Mouse (Mus musculus): ENCODE measurements around the gene Lag3. TPM values are rescaled to one million over a fixed set of nuclear protein-coding genes. Genes with fewer than 3 reads are reported as not detected.

Gene Lag3
- polyA plus RNA-seq, 1 experiment from 2014 or later = 0.40 TPM

DNA sequence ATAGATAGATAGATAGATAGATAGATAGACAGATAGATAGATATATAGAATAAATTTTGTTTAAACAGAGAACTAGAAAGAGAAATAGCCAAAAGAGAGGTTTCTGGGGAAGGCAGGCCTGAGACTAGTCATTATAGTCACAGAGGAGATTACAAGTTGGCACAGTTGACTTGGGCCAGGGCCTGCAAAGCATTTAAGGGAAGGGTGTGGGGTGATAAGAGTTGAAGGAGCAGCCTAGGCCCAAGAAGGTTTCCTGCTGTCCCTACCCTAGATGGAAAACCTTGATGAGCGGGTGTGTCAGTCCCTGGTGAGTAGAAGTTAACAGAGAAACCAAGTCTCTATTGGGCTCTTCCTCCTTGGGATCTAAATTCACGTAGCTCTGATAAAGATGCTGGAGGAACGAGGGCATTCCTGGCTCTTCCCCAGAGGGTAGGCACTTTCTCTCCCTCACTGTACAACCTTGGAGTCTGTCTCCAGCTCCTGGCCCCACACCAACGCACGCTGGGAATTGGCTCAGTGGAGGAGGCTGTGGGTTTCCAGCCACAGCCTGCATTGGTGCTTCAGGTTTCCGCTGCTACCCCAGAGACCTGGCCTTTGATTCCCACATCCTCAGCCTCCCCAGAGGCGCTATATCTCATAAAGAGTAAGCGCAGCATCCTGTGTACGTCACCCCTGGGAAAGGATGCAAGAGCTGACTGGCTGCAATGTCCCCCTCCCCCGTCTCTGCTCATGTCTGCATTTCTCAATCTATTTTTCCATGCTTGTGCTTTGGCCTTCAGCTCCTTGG lies 26.6 kb downstream of the Lag3 start:
- WGBS (ENCODE audit: insufficient replicate concordance) = 58% methylated on average over 10 of the region's 10 CpGs
- Histone ChIP-seq H3K27me3 (ENCODE audit: insufficient read depth, low read length) (no peaks in the 10 kb centered on the region), H3K4me1 (ENCODE audit: insufficient read depth) (no peaks in the 10 kb centered on the region), H3K4me2 (ENCODE audit: low read depth, low read length) (no peak overlapping the region), H3K36me3 (replicated peaks; ENCODE audit: insufficient read depth, low read length) (no peaks in the 10 kb centered on the region), H3K9ac (replicated peaks) (no peak overlapping the region), H3K27ac (ENCODE audit: low read depth) (no peak overlapping the region), H3K9me3 (ENCODE audit: low read length) (no peaks in the 10 kb centered on the region), H3K4me3 (ENCODE audit: low read depth, low read length) (no peak overlapping the region)
- TF ChIP-seq EP300 (IDR thresholded peaks at IDR 0.05; ENCODE audit: low read depth) = no peak
- TF ChIP-seq CTCF (IDR thresholded peaks at IDR 0.05; ENCODE audit: low read depth) = no peak
- ATAC-seq (no peak), DNase-seq (no peak)

DNA sequence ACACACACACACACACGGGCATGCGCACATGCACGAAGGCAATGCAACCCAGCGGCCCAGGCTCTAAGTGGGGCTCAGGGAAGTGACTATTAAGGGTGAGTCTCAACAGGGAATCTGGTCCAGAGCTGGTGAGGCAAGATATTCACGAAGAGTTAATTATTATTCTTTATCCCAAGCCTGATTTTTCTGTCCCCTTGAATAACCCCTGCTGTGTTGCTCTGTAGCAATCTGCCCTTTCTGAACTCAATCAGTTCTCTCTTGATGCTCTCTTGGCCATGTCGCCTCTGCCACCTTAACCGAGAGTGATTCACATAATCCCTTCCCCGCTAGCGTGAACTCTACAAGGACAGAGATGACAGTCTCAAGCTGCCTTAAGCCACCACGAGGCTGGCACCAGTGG lies 28.2 kb downstream of the Lag3 start:
- Histone ChIP-seq H3K27me3 (ENCODE audit: insufficient read depth, low read length) (no peaks in the 10 kb centered on the region), H3K9ac (replicated peaks) (no peak overlapping the region), H3K4me3 (ENCODE audit: low read depth, low read length) (no peak overlapping the region), H3K4me1 (ENCODE audit: insufficient read depth) (no peaks in the 10 kb centered on the region), H3K27ac (ENCODE audit: low read depth) (no peak overlapping the region), H3K9me3 (ENCODE audit: low read length) (no peaks in the 10 kb centered on the region), H3K36me3 (replicated peaks; ENCODE audit: insufficient read depth, low read length) (no peaks in the 10 kb centered on the region), H3K4me2 (ENCODE audit: low read depth, low read length) (no peak overlapping the region)
- ATAC-seq (no peak), DNase-seq (no peak)
- TF ChIP-seq EP300 (IDR thresholded peaks at IDR 0.05; ENCODE audit: low read depth) (no peak), CTCF (IDR thresholded peaks at IDR 0.05; ENCODE audit: low read depth) (no peak)
- 78% methylated on average over 10 of the region's 10 CpGs for WGBS (ENCODE audit: insufficient replicate concordance)

DNA sequence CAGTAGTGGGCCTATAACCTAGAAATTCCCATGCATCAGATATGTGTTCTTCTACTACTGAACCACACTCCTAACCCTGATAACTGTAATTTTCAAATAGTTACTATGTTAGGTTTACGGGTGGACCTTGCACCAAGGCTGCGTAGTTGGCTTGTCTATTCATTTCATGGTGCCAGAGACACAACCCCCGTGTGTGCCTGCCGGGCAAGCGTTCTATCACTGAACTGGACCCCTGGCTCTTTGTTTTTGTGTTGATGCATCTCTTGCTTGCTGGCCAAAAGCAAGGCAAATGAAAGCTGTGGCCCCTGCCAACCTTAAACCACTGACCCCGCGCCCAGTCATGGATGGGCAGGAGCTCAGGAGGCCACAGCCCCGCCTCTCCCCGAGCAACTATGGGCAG lies 29.7 kb downstream of the Lag3 start:
- no peak overlapping the region for H3K9ac ChIP-seq (replicated peaks)
- no peak overlapping the region for H3K4me2 ChIP-seq (ENCODE audit: low read depth, low read length)
- H3K4me1 ChIP-seq (ENCODE audit: insufficient read depth) = no peaks in the 10 kb centered on the region
- no peak overlapping the region for H3K4me3 ChIP-seq (ENCODE audit: low read depth, low read length)
- H3K27ac ChIP-seq (ENCODE audit: low read depth) = no peak overlapping the region
- no peak for TF ChIP-seq EP300 (IDR thresholded peaks at IDR 0.05; ENCODE audit: low read depth)
- TF ChIP-seq CTCF (IDR thresholded peaks at IDR 0.05; ENCODE audit: low read depth) = no peak
- DNase-seq = no peak
- WGBS (ENCODE audit: insufficient replicate concordance) = 84% methylated on average over 9 of the region's 9 CpGs
- no peaks in the 10 kb centered on the region for H3K27me3 ChIP-seq (ENCODE audit: insufficient read depth, low read length)
- no peaks in the 10 kb centered on the region for H3K36me3 ChIP-seq (replicated peaks; ENCODE audit: insufficient read depth, low read length)
- no peaks in the 10 kb centered on the region for H3K9me3 ChIP-seq (ENCODE audit: low read length)
- no peak for ATAC-seq

DNA sequence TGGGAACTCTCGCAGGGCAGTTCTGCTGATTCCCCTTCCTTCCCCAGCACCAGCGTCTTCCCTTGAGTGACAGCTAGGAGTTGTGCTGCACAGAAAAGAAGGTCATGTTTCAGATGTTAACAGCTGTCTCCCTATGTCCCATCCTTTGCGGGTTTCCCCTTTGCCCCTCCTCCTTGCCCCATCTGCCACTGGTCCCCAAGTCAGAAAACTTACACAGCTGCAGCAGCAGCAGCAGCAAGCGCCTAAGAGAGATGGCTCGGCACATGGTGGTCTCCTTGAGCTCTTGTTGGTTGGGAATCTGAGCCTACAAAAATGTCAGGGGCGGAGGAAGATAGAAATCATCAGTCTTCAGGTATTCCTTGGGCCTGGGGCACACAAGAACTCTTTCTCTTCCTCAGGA lies 32.1 kb downstream of the Lag3 start:
- H3K36me3 ChIP-seq (replicated peaks; ENCODE audit: insufficient read depth, low read length) = no peaks in the 10 kb centered on the region
- no peak for TF ChIP-seq CTCF (IDR thresholded peaks at IDR 0.05; ENCODE audit: low read depth)
- no peak for TF ChIP-seq EP300 (IDR thresholded peaks at IDR 0.05; ENCODE audit: low read depth)
- WGBS (ENCODE audit: insufficient replicate concordance) = 50% methylated on average over 6 of the region's 6 CpGs
- H3K27me3 ChIP-seq (ENCODE audit: insufficient read depth, low read length) = no peaks in the 10 kb centered on the region
- no peak overlapping the region for H3K4me2 ChIP-seq (ENCODE audit: low read depth, low read length)
- no peaks in the 10 kb centered on the region for H3K4me1 ChIP-seq (ENCODE audit: insufficient read depth)
- no peak overlapping the region for H3K4me3 ChIP-seq (ENCODE audit: low read depth, low read length)
- H3K27ac ChIP-seq (ENCODE audit: low read depth) = no peak overlapping the region
- H3K9ac ChIP-seq (replicated peaks) = no peak overlapping the region
- H3K9me3 ChIP-seq (ENCODE audit: low read length) = no peaks in the 10 kb centered on the region
- DNase-seq = no peak
- ATAC-seq = no peak

DNA sequence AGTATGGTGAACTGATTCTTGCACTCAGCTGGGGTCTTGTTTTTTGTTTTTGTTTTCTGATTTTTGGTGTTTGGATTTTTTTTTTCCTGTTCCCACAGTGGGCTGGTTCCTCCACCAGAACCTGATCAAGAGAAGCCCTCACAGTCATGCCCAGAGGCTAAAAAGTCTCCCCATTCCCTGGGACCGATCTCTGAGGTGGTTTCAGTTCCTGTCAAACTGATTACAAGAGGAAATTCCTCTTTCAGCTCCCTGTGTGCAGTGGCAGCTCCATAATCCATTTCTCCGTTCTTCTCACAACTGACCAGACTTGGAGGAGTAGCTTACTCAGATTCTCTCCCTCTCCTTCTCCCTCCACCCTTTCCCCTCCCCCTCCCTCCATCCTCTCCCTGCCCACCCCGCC lies 37.2 kb downstream of the Lag3 start:
- DNase-seq (no peak), ATAC-seq (no peak)
- no peak overlapping the region for H3K4me2 ChIP-seq (ENCODE audit: low read depth, low read length)
- H3K9ac ChIP-seq (replicated peaks) = no peak overlapping the region
- no peak overlapping the region for H3K27ac ChIP-seq (ENCODE audit: low read depth)
- 29% methylated on average over 2 of the region's 3 CpGs for WGBS (ENCODE audit: insufficient replicate concordance)
- H3K36me3 ChIP-seq (replicated peaks; ENCODE audit: insufficient read depth, low read length) = no peaks in the 10 kb centered on the region
- H3K9me3 ChIP-seq (ENCODE audit: low read length) = no peaks in the 10 kb centered on the region
- no peaks in the 10 kb centered on the region for H3K4me1 ChIP-seq (ENCODE audit: insufficient read depth)
- H3K27me3 ChIP-seq (ENCODE audit: insufficient read depth, low read length) = no peaks in the 10 kb centered on the region
- no peak overlapping the region for H3K4me3 ChIP-seq (ENCODE audit: low read depth, low read length)
- TF ChIP-seq CTCF (IDR thresholded peaks at IDR 0.05; ENCODE audit: low read depth) (no peak), EP300 (IDR thresholded peaks at IDR 0.05; ENCODE audit: low read depth) (no peak)

DNA sequence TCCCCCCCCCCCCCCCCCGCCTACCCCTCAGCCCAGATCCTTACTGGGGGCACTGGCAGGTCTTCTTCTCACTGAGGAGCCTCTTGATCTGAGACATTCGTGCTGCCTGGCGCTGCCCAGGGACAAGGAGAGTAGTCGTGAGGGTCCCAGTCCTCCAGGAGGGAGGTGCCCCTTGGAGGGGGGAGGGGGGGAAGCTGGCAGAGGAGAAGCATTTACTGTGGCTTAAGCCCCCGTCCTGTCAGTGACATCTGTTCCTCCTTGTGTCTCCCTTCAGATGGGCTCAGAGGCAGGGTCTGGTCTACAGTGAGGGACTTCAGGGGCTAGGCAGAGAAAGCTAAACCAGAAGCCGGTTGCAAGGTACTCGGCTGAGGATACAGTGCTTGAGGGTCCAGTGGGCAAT lies 44.9 kb downstream of the Lag3 start:
- no peak overlapping the region for H3K4me2 ChIP-seq (ENCODE audit: low read depth, low read length)
- peaks cover 9% of the 10 kb centered on the region for H3K4me1 ChIP-seq (ENCODE audit: insufficient read depth)
- 71% methylated on average over 6 of the region's 7 CpGs for WGBS (ENCODE audit: insufficient replicate concordance)
- no peaks in the 10 kb centered on the region for H3K9me3 ChIP-seq (ENCODE audit: low read length)
- H3K9ac ChIP-seq (replicated peaks) = no peak overlapping the region
- TF ChIP-seq EP300 (IDR thresholded peaks at IDR 0.05; ENCODE audit: low read depth) = no peak
- TF ChIP-seq CTCF (IDR thresholded peaks at IDR 0.05; ENCODE audit: low read depth) = no peak
- H3K4me3 ChIP-seq (ENCODE audit: low read depth, low read length) = no peak overlapping the region
- no peak overlapping the region for H3K27ac ChIP-seq (ENCODE audit: low read depth)
- H3K36me3 ChIP-seq (replicated peaks; ENCODE audit: insufficient read depth, low read length) = no peaks in the 10 kb centered on the region
- ATAC-seq (no peak), DNase-seq (no peak)
- peaks cover 36% of the 10 kb centered on the region for H3K27me3 ChIP-seq (ENCODE audit: insufficient read depth, low read length)
